Mouse (Mus musculus) lung, postnatal 25 days (tissue): ENCODE data around the gene Adcy2.
A peak's percentile ranks its signal among the peaks of the same experiment; 100 is the strongest.

Experiments used
- DNase-seq: peaks from one replicate; pipeline ENCODE4 v3.0.0; 2022; ENCODE audit warnings: low spot score

Gene Adcy2

GRCm38 (mm10) chr13:68998918-68999801 is at the start of gene Adcy2:
Adcy2 (minus strand) TSS chr13:68999541.
- peak; percentile 18 for DNase-seq

DNA sequence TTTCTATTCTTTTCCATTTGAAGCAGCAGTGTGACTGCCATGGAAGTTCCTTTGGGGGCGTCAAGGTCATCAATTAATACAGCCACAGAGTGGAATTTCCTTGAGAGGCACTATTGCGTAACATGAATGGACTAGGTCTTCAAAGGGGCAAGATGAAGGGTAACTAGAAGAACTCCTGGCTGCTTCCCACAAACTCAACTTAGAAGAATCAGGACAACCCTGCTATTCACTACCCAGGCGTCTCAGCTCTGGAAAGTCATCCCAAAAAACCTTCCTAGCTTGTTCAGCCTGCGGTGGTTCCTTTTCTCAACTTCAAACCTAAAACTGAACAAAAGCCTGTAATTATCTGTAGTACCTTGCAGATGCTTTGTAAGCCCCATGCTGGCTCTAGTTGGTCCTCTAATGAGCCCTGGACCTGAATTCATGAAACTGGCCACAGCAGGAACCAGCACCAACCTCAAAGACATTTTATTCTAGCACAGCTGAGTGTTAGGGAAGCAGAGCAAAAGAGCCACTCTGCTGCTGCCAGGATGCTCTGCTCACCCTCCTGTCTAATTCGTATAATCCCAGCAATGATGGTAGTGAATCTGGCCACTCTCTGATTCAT is 37.8 kb upstream of the Adcy2 start:
- no peak for DNase-seq

GRCm38 (mm10) chr13:69034621-69035020 is 35.3 kb upstream of the Adcy2 start:
- no peak for DNase-seq

DNA sequence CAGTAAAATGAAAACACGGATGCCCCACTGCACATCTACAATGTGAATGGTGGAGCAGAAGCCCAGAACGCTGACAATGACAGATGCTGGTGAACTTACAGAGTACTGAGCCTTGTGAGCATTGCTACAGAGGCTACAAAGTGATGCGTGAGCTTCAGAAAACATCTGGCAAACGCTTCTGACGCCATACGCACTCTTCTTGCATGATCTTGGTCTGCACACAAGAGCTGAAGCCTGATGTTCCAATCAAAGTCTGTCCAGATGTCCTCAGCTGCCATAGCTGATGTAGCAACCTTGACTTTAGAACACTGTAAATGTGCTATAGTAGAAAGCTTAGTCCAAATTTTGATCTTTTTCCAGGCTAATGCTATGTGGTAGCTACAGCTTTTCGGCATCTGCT is 34.2 kb upstream of the Adcy2 start:
- DNase-seq = peak; percentile 1

- DNase-seq = no peak
These were observed 29.9 kb upstream of the Adcy2 start for GRCm38 (mm10) chr13:69029078-69029757.

GRCm38 (mm10) chr13:69024964-69025363 is 25.6 kb upstream of the Adcy2 start:
- no peak for DNase-seq

GRCm38 (mm10) chr13:69023239-69023638 is 23.9 kb upstream of the Adcy2 start:
- no peak for DNase-seq

GRCm38 (mm10) chr13:69020574-69020973 is 21.2 kb upstream of the Adcy2 start:
- DNase-seq = no peak

DNA sequence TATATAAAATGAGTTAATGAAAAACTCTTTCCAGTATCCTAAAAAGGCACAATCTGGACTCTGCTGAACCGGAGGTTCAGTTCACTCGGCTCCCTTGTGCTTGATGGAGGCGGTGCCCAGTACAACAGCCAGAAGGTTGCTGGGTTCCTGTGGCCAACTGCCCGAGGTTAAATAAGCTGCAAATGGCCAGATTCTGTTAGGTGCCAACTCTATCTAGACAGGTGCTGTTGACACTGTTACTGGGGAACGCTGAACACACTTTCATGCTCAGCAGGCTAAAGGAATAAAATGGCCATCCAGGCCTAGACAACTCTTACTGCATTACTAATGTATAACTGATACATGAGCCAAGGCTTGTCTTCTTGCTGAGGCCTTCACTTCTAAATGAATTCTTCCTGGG is 7.6 kb upstream of the Adcy2 start:
- DNase-seq = no peak

GRCm38 (mm10) chr13:69006091-69006490 is 6.8 kb upstream of the Adcy2 start:
- no peak for DNase-seq

GRCm38 (mm10) chr13:69004406-69004805 is 5.1 kb upstream of the Adcy2 start:
- no peak for DNase-seq

DNA sequence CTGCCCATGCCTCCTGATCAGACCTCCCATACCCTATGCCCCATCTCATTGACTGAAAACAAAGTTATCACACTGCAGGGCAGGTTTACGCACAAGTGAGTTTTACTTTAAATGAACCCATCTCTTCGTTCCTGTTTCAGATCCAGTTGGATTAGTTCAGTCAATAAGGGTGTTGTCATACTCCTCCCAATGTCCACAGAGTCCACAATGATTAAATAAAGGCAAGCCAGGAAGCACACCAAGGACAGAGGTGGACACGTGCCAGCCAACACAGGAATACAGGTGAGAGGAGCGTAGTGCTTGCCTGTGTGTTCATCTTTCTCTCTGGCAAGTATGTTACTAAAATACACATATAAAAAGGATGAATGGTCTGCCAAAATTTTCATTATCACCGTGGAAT is 3.3 kb upstream of the Adcy2 start:
- no peak for DNase-seq

- DNase-seq = peak; percentile 34
These were observed 2.8 kb upstream of the Adcy2 start for GRCm38 (mm10) chr13:69002173-69002572.

DNA sequence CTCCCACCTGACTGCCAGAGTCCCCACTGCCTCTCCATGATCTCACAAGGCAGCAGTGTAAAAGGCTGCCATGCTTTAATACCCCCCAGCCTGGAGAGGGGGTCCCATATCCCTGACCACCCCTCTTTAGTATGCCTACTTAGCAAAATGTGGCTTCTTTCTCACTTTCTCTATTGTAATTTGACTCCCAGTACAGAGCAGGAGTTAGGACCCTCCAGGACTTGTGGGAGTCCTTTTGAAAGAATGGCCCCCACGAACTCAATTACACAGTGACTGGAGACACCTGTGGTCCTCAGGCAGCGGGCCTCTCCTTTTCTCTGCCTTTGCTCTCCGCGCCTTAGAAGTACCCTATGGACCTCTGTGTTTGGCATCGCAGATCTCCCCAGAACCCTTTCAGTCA is 485 bp upstream of the Adcy2 start:
- DNase-seq = no peak

GRCm38 (mm10) chr13:68998558-68998917 is 803 bp downstream of the Adcy2 start:
- no peak for DNase-seq

DNA sequence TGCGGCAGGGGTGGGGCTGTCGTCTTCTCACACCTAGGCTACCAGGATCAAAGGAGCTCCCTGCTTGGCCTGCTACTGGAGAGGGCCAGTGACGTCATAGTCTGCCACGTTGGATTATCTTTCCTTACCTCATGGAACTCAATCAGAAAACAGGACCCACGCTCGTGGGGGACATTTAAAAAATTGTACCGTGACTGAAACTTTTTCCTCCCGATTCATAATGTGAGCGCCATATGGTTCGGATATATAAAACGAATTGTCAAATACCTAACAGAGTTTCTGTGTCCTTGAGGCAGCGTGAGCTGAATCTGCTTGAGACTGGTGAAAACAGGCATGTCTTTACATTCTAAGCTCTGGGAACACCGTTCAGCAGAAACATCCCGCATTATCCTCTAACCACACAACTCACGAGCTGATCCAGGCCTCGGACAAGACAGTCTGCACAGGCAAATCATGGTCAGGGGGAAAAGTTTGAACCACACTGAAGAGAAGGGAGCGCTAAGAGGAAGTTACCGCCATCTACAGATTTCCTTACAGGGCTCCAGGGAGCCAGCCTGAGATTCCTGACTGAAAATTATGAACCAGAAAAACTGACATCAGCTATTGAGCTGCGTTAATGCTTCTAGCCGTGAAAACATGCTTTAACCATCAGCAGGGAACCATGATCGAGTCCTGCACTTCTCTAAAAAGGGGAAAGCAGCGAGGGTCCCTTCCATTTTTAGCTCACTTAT is 1.4 kb downstream of the Adcy2 start:
- no peak for DNase-seq

- DNase-seq = no peak
These were observed 2.0 kb downstream of the Adcy2 start for GRCm38 (mm10) chr13:68997386-68997785.

GRCm38 (mm10) chr13:68996661-68997060 is 2.7 kb downstream of the Adcy2 start:
- no peak for DNase-seq

DNA sequence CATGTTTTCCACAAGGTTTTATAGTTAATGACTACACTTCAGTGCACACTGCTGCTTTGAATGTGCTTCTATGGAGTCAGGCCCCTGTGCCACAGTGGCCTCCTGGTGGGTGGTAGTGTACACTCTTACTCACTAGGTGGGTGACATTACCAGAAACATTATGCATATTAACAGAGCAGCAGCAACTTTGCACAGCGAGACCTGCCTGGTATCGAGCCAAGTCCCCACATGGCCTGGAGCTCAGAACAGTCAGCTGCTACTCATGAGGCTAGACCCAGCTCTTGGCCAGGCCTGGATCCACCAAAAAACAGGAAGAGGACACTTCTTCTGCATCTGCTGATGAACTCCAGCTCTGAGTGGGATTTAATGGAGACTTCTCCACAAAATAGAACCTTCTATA is 13.6 kb downstream of the Adcy2 start:
- no peak for DNase-seq

DNA sequence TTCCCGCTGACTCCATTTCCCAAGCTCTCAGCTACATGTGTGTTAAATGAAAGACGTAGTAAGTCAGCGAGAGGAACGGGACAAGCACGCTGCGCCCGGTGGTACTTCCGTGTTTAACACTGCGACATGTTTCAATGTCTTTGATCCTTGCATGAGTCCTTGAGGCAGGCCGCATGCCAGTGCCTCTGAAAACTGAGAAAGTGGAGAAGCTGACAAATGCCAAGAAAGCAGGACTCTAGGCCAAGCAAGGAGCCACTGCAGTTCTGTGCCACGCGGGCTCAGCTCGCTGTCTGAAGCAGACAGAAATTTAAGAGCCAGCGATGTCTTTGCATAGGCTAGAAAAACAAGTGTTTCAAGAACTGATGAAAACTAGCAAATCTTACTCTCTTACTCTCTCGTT is 15.3 kb downstream of the Adcy2 start:
- DNase-seq = no peak

GRCm38 (mm10) chr13:68981048-68981447 is 18.3 kb downstream of the Adcy2 start:
- no peak for DNase-seq

DNA sequence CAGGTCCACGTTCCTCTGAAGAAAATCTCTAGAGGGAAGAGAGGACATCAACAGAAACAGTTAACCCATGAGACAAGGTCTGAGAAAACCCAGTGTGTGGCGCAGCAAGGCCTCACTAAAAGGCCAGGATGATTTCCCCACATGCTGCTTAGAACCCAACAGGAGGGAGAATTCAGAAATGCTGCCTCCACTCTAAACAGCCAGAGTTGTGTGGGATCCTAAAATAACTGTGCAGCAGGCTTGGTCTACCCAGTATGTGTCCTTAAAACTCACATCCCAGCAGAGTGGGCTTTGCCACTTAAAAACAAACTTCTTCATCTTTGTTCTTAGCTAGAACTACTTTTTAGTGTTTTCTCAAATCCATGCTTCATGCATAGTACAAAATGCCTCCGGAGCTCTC is 26.2 kb downstream of the Adcy2 start:
- DNase-seq = no peak
